Mouse (Mus musculus): ENCODE data around the gene Rars2.
A peak's percentile ranks its signal among the peaks of the same experiment; 100 is the strongest.

Gene Rars2

GRCm38 (mm10) chr4:34640731-34641130 is 26.0 kb downstream of the Rars2 start:
- DNase-seq (ENCODE audit: low spot score) = no peak

GRCm38 (mm10) chr4:34644779-34645178 is 30.0 kb downstream of the Rars2 start:
- no peak for DNase-seq (ENCODE audit: low spot score)

- DNase-seq (ENCODE audit: low spot score) = no peak
Measured at GRCm38 (mm10) chr4:34653179-34653578, 38.4 kb downstream of the Rars2 start.

- no peak for DNase-seq (ENCODE audit: low spot score)
Measured at GRCm38 (mm10) chr4:34656101-34656500, 41.3 kb downstream of the Rars2 start.

GRCm38 (mm10) chr4:34659012-34659411 is 44.3 kb downstream of the Rars2 start:
- DNase-seq (ENCODE audit: low spot score) = no peak

GRCm38 (mm10) chr4:34661514-34661913 is 46.8 kb downstream of the Rars2 start:
- no peak for DNase-seq (ENCODE audit: low spot score)

- DNase-seq (ENCODE audit: low spot score) = no peak
Measured at GRCm38 (mm10) chr4:34661927-34662326, 47.2 kb downstream of the Rars2 start.

GRCm38 (mm10) chr4:34667923-34668322 is 53.2 kb downstream of the Rars2 start:
- no peak for DNase-seq (ENCODE audit: low spot score)

- DNase-seq (ENCODE audit: low spot score) = no peak
Measured at GRCm38 (mm10) chr4:34673721-34674120, 59.0 kb downstream of the Rars2 start.

- no peak for DNase-seq (ENCODE audit: low spot score)
Measured at GRCm38 (mm10) chr4:34680530-34680929, 65.8 kb downstream of the Rars2 start.

- DNase-seq (ENCODE audit: low spot score) = peak; percentile 81
Measured at GRCm38 (mm10) chr4:34686874-34687567, 72.3 kb downstream of the Rars2 start, which contains the start of gene Slc35a1. Slc35a1 (minus strand) TSS chr4:34687438.

- DNase-seq (ENCODE audit: low spot score) = no peak
Measured at GRCm38 (mm10) chr4:34688021-34688420, 73.3 kb downstream of the Rars2 start.

- DNase-seq (ENCODE audit: low spot score) = peak; percentile 19
Measured at GRCm38 (mm10) chr4:34701528-34701927, 86.8 kb downstream of the Rars2 start.

- no peak for DNase-seq (ENCODE audit: low spot score)
Measured at GRCm38 (mm10) chr4:34702231-34702630, 87.5 kb downstream of the Rars2 start.

- DNase-seq (ENCODE audit: low spot score) = no peak
Measured at GRCm38 (mm10) chr4:34703029-34703428, 88.3 kb downstream of the Rars2 start.

GRCm38 (mm10) chr4:34707248-34707647 is 92.5 kb downstream of the Rars2 start:
- DNase-seq (ENCODE audit: low spot score) = no peak

- no peak for DNase-seq (ENCODE audit: low spot score)
Measured at GRCm38 (mm10) chr4:34708127-34708526, 93.4 kb downstream of the Rars2 start.

Data from spleen, adult 12 weeks (tissue).